Mouse (Mus musculus) macrophage (primary cell): Measurements from ENCODE around the gene Tcn2. TPM values are rescaled to one million over a fixed set of nuclear protein-coding genes. Genes with fewer than 3 reads are reported as not detected.
"Not testable (repeated sequence)": the region's sequence is repeated elsewhere in the genome, so short reads cannot be mapped to it uniquely, and the experiment has no call there.

Experiments
- H3K27ac ChIP-seq: fragments of 350-480 bp; formaldehyde crosslinking; 2 replicates; pipeline ENCODE4 v1.9.0; 2021
- H3K36me3 ChIP-seq: fragments of 350-480 bp; formaldehyde crosslinking; 2 replicates; pipeline ENCODE4 v1.9.0; 2021; ENCODE audit errors: inconsistent target
- H3K4me3 ChIP-seq: fragments of 350-480 bp; formaldehyde crosslinking; 2 replicates; pipeline ENCODE4 v1.9.0; 2021; ENCODE audit errors: inconsistent target
- H3K79me2 ChIP-seq: fragments of 350-480 bp; formaldehyde crosslinking; 2 replicates; pipeline ENCODE4 v1.9.0; 2021; ENCODE audit errors: inconsistent target
- WGBS: methylation state at CpG from one replicate; pipeline ENCODE4 v1.1.7; 2026; ENCODE audit warnings: inconsistent platforms; ENCODE audit not compliant: missing documents; 5-methylcytosine and 5-hydroxymethylcytosine counted together
- polyA plus RNA-seq: library from polyadenylated mRNA; stranded (reverse); fragments of 250-400 nt; gene quantifications from 3 replicates; pipeline ENCODE4 v1.2.4, GENCODE M21; 2018; ENCODE audit warnings: inconsistent platforms
- total RNA-seq, 78 experiments: library from RNA; depleted of rRNA; stranded (reverse); fragments of 250-400 nt; gene quantifications; 1 replicate in 9 of 78; 2 replicates in 24 of 78; 3 replicates in 43 of 78; 4 replicates in 2 of 78; pipeline ENCODE4 v1.2.4; 2018; ENCODE audit warnings: inconsistent platforms in 56 of 78

The Tcn2 gene
- 10 to 100 TPM in 19 of 26 experiments, 1 to 10 TPM in 7; 4.7 to 39.2 (median 15.6) TPM for total RNA-seq (2018; cell fraction: chromatin; rRNA removed)
- total RNA-seq (2018; cell fraction: cytosol; rRNA removed) = 100 to 1,000 TPM in 16 of 26 experiments, 10 to 100 TPM in 10; 77.0 to 199 (median 125) TPM
- 100 to 1,000 TPM in 10 of 26 experiments, 10 to 100 TPM in 16; 22.2 to 149 (median 94.6) TPM for total RNA-seq (2018; cell fraction: nucleus; rRNA removed)
- 146 to 274 TPM (median 178 TPM) in 3 replicates for polyA plus RNA-seq

- under 1% methylated on average over 15 of the region's 26 CpGs for WGBS
- Histone ChIP-seq H3K79me2 (peaks cover 10% of the 10 kb centered on the region; the same call in 1 of the 2 replicates), H3K4me3 (peak within 1 kb of the TSS; percentile 57), H3K27ac (peak within 1 kb of the TSS; percentile 42), H3K36me3 (peaks cover 11% of the 10 kb centered on the region)
These were observed at the start of gene Tcn2 for GRCm38 (mm10) chr11:3931511-3932211. TSS of gene Tcn2 (minus strand) at chr11:3932159.

- Histone ChIP-seq H3K36me3 (peaks cover 29% of the 10 kb centered on the region), H3K27ac (no peak overlapping the region), H3K79me2 (no peaks in the 10 kb centered on the region), H3K4me3 (no peak overlapping the region)
- 63% methylated on average over 6 of the region's 6 CpGs for WGBS
These were observed 49.6 kb upstream of the Tcn2 start for GRCm38 (mm10) chr11:3981536-3981935.

- 99% methylated on average over 5 of the region's 5 CpGs for WGBS
- no peak overlapping the region for H3K4me3 ChIP-seq
- peaks cover 59% of the 10 kb centered on the region for H3K36me3 ChIP-seq
These were observed 46.5 kb upstream of the Tcn2 start for GRCm38 (mm10) chr11:3978421-3978820.

GRCm38 (mm10) chr11:3976678-3977077, 44.7 kb upstream of the Tcn2 start, which contains the start of gene 4930556J24Rik:
TSS of gene 4930556J24Rik (minus strand) at chr11:3976778.
- no peaks in the 10 kb centered on the region for H3K79me2 ChIP-seq
- no peak within 1 kb of the TSS for H3K4me3 ChIP-seq
- 98% methylated on average over 6 of the region's 6 CpGs for WGBS
- H3K27ac ChIP-seq = no peak within 1 kb of the TSS
- peaks cover 77% of the 10 kb centered on the region for H3K36me3 ChIP-seq

More at GRCm38 (mm10) chr11:3978421-3978820, 46.5 kb upstream of the Tcn2 start:
- H3K27ac ChIP-seq = no peak overlapping the region
- no peaks in the 10 kb centered on the region for H3K79me2 ChIP-seq

DNA sequence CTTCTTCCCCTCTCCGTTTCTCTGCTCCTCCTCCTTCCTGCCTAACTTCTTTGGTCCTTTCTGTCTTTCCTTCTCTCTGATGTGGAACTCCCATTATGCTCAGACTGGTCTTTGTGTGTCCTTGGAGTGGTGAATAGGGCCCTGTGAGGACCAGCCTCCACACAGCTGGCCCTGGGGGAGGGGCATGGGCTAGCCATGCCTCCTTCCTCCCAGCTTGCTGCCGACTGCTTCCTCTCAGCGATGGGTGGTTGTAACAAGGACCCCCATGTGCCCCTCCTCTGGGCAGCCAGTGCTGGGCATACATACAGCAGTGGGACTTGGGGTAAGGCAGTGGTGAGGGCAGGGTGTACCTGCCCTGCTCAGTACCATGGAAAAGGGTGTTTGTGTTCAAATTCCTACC, 42.4 kb upstream of the Tcn2 start:
- Histone ChIP-seq H3K4me3 (no peak overlapping the region), H3K36me3 (peaks cover 99% of the 10 kb centered on the region), H3K79me2 (no peaks in the 10 kb centered on the region), H3K27ac (no peak overlapping the region)
- WGBS = 66% methylated on average over 3 of the region's 3 CpGs

- Histone ChIP-seq H3K27ac (no peak overlapping the region), H3K36me3 (peaks cover 98% of the 10 kb centered on the region)
- WGBS = 99% methylated on average over 7 of the region's 7 CpGs
These were observed 41.1 kb upstream of the Tcn2 start for GRCm38 (mm10) chr11:3973081-3973480.

GRCm38 (mm10) chr11:3970361-3970760, 38.4 kb upstream of the Tcn2 start:
- H3K4me3 ChIP-seq = no peak overlapping the region
- peaks cover 32% of the 10 kb centered on the region for H3K79me2 ChIP-seq
- H3K27ac ChIP-seq = no peak overlapping the region
- peaks cover 77% of the 10 kb centered on the region for H3K36me3 ChIP-seq
- 96% methylated on average over 7 of the region's 7 CpGs for WGBS

More at GRCm38 (mm10) chr11:3973081-3973480, 41.1 kb upstream of the Tcn2 start:
- Histone ChIP-seq H3K79me2 (peaks cover 4% of the 10 kb centered on the region), H3K4me3 (no peak overlapping the region)

DNA sequence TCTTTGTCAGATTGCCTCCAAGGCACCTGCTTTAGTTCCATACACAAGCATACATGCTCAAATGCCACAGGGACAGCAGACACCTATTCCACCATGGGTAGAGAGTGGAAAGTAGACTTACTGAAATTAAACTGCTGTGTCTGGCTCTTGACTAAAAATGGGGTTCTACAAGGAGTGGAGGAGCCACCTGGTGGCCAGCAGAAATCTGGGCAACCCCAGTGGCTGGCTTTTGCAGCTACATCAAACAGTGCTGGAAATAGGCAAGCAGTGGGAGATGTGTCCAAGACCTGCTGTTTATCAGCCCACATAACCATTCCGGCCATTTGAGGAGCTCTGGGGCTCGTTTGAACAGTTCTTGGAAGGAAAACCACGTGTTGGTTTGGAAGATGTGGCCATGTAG, 37.9 kb upstream of the Tcn2 start:
- no peak overlapping the region for H3K4me3 ChIP-seq
- H3K36me3 ChIP-seq = peaks cover 72% of the 10 kb centered on the region
- peaks cover 37% of the 10 kb centered on the region for H3K79me2 ChIP-seq
- no peak overlapping the region for H3K27ac ChIP-seq
- 92% methylated on average over 3 of the region's 3 CpGs for WGBS

DNA sequence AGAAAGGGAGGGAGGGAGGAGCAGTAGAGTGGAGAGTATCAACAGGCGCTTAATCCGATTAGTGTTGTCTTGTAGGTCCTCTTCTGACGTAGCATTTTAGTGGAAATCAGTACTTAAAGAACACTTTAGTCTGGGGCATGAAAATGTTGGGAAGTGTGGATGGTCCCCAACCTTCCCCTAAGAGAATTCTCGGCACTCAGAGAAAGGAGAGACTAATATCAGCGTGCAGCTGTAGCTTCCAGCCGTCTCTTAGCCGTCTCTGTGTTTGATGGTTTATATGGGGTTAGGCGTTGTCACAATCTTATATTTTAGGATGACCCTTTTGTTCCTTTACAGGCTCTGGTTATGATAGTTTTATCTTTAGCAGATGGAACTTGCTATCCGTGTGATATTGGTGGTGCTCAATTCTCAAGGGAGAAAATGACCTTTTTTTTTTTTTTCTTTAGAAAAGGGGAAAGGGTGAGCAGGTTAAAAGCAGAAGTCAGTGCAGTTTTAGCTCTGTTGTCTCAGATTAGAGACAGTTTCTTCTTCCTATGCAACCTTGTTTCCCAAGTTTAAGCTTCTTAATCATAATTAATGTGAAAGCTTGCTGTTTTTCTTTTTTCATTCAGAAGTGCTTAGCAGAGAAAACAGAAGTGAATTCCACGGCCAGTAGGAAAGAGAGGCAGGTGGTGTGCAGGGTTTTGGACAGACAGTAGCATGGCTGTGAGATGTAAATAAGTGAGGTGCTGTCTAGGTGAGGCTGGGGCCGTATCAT, 32.6 kb upstream of the Tcn2 start:
- 5% methylated on average over 11 of the region's 11 CpGs for WGBS
- H3K79me2 ChIP-seq = peaks cover 38% of the 10 kb centered on the region
- peaks cover 20% of the 10 kb centered on the region for H3K36me3 ChIP-seq
- peak overlapping the region; percentile 65 for H3K27ac ChIP-seq
- H3K4me3 ChIP-seq = peak overlapping the region; percentile 93

GRCm38 (mm10) chr11:3963610-3964415, 31.9 kb upstream of the Tcn2 start, which contains the start of gene Pes1:
TSS of gene Pes1 (plus strand) at chr11:3963975.
- H3K27ac ChIP-seq = peak within 1 kb of the TSS; percentile 65
- WGBS = under 1% methylated on average over 31 of the region's 31 CpGs
- H3K4me3 ChIP-seq = peak within 1 kb of the TSS; percentile 93
- H3K36me3 ChIP-seq = peaks cover 12% of the 10 kb centered on the region
- peaks cover 38% of the 10 kb centered on the region for H3K79me2 ChIP-seq

DNA sequence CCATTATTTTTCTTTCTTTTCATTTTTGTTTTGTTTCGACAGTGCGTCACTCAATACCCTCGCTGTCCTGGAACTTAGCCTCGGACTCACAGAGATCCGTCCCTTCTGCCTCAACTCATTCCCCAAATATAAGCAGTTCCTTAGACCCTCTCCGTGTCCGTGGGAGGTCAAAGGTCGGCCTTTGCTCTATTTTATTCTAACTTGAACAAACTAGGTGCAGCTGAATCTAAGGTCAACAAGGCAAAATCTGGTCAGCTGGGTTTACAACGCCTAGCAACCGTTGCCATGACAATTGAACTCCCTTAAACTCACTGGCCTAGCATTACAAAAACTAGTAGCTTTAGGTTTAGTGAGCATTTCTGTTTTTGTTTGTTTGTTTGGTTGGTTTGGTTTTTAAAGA, 31.2 kb upstream of the Tcn2 start:
- peak overlapping the region; percentile 65 for H3K27ac ChIP-seq

GRCm38 (mm10) chr11:3961761-3962160, 29.8 kb upstream of the Tcn2 start:
- H3K36me3 ChIP-seq = no peaks in the 10 kb centered on the region
- H3K79me2 ChIP-seq = peaks cover 21% of the 10 kb centered on the region
- no peak overlapping the region for H3K4me3 ChIP-seq
- H3K27ac ChIP-seq = no peak overlapping the region
- WGBS = 83% methylated on average over 3 of the region's 3 CpGs

More for the DNA sequence above, 31.2 kb upstream of the Tcn2 start:
- WGBS = 80% methylated on average over 10 of the region's 10 CpGs
- Histone ChIP-seq H3K4me3 (peak overlapping the region; percentile 93), H3K79me2 (peaks cover 35% of the 10 kb centered on the region), H3K36me3 (peaks cover 7% of the 10 kb centered on the region)

GRCm38 (mm10) chr11:3960901-3961300, 28.9 kb upstream of the Tcn2 start:
- Histone ChIP-seq H3K36me3 (no peaks in the 10 kb centered on the region), H3K27ac (no peak overlapping the region), H3K79me2 (peaks cover 12% of the 10 kb centered on the region), H3K4me3 (no peak overlapping the region)
- WGBS = 50% methylated on average over 1 of the region's 2 CpGs

DNA sequence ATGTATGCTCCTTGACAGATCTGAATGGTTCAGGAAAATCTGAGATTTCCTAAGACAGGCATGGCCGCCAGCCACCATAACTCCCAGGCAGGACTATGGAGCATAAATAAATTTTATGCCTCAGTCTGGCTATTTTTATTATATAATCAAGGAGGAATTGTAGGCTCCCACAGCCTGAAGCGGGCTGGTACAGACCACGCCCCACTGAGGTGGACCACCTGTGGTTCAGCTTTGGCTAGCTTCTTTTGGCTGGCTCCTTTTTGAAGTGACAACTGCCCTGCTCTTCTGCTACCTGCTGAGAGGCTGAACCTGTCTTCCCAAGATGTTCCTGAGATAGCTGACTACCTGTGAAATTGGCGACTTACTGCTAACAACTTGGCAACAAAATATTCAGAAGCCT, 23.4 kb upstream of the Tcn2 start:
- not testable (repeated sequence) for H3K36me3 ChIP-seq, H3K4me3 ChIP-seq, H3K79me2 ChIP-seq, H3K27ac ChIP-seq
- WGBS = 74% methylated on average over 4 of the region's 4 CpGs
